Mouse (Mus musculus) adrenal gland, postnatal 14 days (tissue): ENCODE data around the gene Ptger3. TPM values are rescaled to one million over a fixed set of nuclear protein-coding genes. Genes with fewer than 3 reads are reported as not detected.

ENCODE experiments used
- DNase-seq: peaks from one replicate; pipeline ENCODE4 v3.0.0; 2021; ENCODE audit warnings: mixed read lengths
- long read RNA-seq, 2 experiments: library from polyadenylated mRNA; stranded (forward); transcript quantifications; one replicate each; pipeline ENCODE4 v2.0.0; 2021
- total RNA-seq: library from RNA; stranded (reverse); gene quantifications from 2 replicates; pipeline ENCODE4 v1.2.3, GENCODE M21; 2021

Ptger3 gene
- total RNA-seq, result 8.0 and 11.4 TPM in 2 replicates
- long read RNA-seq, experiment 1, partial matches to known transcripts, result 1 of 11 reads
- long read RNA-seq, experiment 1, other reads (novel, unspliced or antisense), result 3 of 11 reads
- long read RNA-seq, experiment 2, partial matches to known transcripts, result 1 of 10 reads
- long read RNA-seq, experiment 2, other reads (novel, unspliced or antisense), result 3 of 10 reads

- peak; percentile 54 for DNase-seq
Observed at GRCm38 (mm10) chr3:157566725-157567565, at the start of gene Ptger3. Gene Ptger3 (plus strand): TSS chr3:157566892.

GRCm38 (mm10) chr3:157517992-157518391 is 48.7 kb upstream of the Ptger3 start:
- no peak for DNase-seq

DNA sequence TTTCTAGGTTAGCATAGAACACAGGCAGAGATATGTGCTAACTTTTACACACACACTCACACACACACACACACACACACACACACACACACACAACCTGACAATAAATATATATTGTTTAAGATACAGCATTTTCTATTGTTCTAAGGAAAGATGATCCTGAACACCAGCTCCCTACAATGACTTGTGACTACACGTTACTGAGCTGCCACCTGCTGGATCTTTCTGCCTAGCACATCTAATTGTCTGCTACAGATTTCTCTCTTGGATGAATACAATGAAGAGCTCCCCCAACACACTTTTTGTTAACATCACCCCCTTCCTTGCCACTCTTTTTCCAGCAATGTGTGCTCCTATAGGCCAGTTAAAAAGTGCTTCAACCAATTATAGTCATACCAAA is 46.3 kb upstream of the Ptger3 start:
- DNase-seq, result peak; percentile 34

GRCm38 (mm10) chr3:157523834-157524233 is 42.9 kb upstream of the Ptger3 start:
- no peak for DNase-seq

GRCm38 (mm10) chr3:157531585-157531984 is 35.1 kb upstream of the Ptger3 start:
- no peak for DNase-seq

DNA sequence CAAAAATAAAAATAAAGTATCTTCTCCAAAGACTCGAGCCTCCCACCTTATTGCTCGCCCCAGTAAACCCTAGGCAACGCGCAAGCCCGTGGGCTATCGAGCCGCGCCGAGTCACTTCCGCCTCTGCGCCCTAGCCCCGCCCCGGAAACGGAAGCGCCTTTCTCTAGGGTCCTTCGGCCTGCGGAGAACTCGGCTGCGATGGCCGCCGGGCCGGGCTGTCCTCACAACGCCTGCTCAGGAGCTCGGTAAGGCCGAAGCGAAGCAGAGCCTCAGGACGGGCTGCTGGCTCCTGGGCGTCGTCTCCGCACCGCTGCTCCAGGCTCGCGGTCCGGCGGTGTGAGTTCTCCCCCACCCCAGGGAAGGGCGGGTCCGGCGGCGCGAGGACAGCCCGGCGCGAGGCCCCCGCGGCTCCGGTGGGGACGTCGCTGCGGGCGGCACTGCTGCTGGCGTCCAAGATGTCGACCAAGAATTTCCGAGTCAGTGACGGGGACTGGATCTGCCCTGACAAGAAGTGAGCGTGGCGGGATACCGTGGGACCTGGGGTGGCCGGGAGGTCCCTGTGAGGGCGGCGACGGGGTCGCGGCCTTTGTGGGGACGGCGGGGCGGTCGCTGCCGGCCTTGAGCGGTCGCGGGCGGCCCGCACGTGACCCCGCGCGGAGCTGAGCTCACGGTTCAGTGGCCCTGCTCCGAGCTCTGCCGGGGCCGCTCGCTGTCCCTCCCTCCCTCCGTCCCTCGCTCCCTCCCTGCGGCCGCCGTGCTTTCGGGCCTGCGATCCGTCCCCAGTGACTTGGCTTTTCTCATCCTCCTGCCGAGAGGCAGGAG is 32.5 kb upstream of the Ptger3 start, which contains the start of gene Zranb2:
Gene Zranb2, plus strand, starts transcription at position 197 of the 822 bp plus-strand sequence.
- peak; percentile 96 for DNase-seq

GRCm38 (mm10) chr3:157534786-157535415 is 31.8 kb upstream of the Ptger3 start:
- peak; percentile 8 for DNase-seq

DNA sequence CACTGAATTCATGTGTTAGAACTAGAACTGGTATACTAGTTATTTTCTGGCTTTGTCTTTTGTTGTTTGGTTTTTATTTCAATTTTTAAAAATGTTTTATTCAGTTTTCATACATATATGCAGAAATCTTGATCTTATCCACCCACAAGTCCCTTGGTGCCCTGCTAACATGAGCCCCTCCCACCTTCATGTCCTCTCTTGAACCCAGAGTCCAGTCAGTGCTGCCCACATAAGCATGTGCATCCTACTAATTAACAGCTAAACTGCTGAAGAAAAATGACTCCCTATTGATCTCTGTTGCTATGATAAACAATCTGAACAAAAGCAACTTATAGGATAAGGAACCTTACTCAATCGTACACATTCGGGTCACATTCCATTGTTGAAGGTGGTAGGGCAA is 17.4 kb upstream of the Ptger3 start:
- no peak for DNase-seq

DNA sequence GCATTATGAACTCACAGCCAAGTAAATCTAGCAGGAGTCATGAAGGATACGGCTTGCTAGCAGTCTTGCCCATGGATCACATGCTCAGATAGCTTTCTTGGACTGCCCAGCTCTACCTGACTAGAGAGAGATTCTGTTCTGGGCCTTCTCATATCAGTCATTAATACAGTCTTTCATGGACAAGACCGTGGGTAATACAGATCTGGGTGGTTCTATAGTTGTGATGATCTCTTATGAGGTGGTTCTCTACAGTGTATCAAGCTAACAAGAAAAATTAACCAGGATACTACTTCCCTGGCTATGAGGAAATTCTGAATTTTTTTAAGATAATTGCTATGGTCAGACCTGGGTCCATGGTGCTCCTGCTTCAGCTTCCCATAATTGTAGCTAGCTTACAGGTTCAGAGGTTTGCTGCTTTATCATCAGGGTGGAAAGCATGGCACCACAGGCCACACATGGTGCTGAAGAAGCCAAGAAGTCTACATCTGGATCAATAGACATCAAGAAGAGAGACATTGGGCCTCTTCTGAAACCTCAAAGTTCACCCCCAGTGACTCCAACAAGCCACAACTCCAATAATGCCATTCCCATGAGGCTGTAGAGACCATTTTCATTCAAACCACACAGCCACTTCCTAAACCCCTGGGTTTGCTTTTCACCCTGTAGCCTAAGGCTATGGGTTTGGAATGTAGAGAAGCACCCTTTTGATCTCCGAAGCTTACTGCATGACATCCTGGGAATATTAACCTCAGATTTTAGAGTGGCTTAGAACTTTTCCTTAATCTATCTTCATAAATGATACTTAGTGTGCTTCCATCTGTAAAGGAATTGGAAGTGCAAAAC is 16.7 kb upstream of the Ptger3 start:
- no peak for DNase-seq

- DNase-seq, result peak; percentile 35
Observed at GRCm38 (mm10) chr3:157565196-157565595, 1.5 kb upstream of the Ptger3 start.

GRCm38 (mm10) chr3:157567566-157568132 is 957 bp downstream of the Ptger3 start:
- peak; percentile 47 for DNase-seq

DNA sequence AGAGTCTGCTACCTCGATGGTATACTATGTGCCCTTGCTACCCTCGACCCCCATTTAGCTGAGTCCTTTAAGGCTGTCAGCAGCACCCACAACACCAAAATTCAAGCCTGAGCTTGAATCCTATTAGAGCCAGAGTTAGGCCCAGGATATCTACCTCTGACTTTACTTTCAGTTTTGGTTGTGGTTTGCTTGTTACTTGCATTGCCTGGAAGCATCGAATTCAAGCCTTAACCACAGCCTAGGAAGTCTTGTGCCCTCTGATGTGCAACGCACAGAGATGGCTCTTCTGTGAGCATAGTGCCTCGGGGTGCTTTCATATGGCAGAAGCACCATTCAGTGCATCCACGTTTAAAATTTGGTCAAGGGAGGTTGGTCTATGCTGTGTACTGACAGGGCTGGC is 5.3 kb downstream of the Ptger3 start:
- no peak for DNase-seq

GRCm38 (mm10) chr3:157575441-157576342 is 9.0 kb downstream of the Ptger3 start:
- peak; percentile 79 for DNase-seq

DNA sequence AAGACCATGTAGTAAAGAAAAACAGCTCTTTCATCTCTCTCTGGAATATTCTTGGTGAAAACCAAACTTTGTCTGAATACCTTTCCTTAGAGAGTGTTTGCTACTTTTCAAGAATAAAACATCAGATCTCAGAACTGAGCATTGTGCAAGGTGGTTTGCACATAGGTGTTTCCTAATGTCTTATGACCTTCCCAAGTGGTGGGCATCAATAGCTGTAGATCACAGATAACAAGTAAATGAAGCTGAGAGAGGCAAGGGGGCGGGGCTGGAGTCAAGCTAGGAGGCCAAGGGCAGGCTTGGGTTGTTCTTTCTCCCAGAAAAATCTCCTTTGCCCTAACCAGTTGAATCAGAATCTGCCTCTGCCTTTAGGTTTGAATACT is 9.6 kb downstream of the Ptger3 start:
- peak; percentile 24 for DNase-seq

- DNase-seq, result no peak
Observed at GRCm38 (mm10) chr3:157576862-157577261, 10.2 kb downstream of the Ptger3 start.

GRCm38 (mm10) chr3:157578469-157579170 is 11.9 kb downstream of the Ptger3 start:
- no peak for DNase-seq

GRCm38 (mm10) chr3:157579376-157579775 is 12.7 kb downstream of the Ptger3 start:
- DNase-seq, result no peak

DNA sequence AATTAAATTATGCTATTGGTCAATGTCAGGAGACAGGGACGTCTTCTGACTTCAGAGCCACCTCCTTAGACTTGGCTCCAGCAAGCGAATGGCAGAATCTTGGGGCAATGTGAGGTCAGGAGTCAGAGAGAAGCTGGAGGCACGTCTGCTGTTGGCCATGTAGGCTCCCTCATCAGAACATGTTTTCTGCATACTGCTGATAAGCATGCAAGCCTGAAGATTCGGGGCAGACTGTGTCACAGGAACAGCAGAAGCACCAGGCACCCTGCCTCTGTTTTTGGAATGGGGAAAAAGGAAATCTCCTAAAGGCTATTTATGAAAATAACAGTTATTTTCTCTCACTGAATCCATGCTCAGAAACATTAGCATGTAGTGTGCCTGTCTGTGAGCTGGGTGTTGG is 13.6 kb downstream of the Ptger3 start:
- no peak for DNase-seq

DNA sequence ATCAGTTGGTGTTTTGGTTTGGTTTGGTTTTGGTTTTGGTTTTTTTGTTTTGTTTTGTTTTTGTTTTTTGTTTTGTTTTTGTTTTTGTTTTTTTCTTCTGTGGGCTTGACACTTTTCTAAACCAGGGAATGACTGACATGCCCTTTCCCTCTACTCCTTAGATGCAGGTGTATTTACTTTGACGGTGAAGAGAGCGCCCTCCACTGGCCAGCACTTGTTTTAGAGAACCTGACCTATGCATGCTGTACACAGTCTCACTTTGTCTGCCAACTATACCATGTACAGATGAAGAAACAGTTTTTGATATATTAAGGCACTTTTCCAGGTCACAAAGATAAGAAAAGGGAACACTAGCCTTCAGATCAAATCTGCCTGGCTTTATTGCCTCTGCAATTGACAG is 15.1 kb downstream of the Ptger3 start:
- no peak for DNase-seq
